Mouse (Mus musculus) MEL (cell line): ENCODE measurements at regions not wholly inside any gene's neighbourhood (a gene's known extent, or its start where the extent isn't known, plus 50 kb on each side); places are given as distances from the start of the nearest gene placed in this dataset.

Experiments used
- DNase-seq: peaks from one replicate; pipeline ENCODE4 v3.0.0; 2011; ENCODE audit warnings: low read depth, low spot score
- H3K27ac ChIP-seq: 2 replicates; pipeline ENCODE4 v1.5.1; 2012; ENCODE audit warnings: low read depth, mild to moderate bottlenecking, control low read depth, low read length, moderate library complexity; ENCODE audit not compliant: control insufficient read depth
- H3K27me3 ChIP-seq, 2 experiments: fragments of 150-350 bp in 1 of 2; sonication (generic) in 1 of 2; 2 replicates each; pipeline ENCODE4 v1.6.1; 2012; ENCODE audit warnings: low read length in 2 of 2, mild to moderate bottlenecking in 2 of 2, improper control_type of control experiment in 1 of 2, moderate library complexity in 1 of 2; ENCODE audit not compliant: insufficient read depth in 2 of 2, control insufficient read depth in 1 of 2
- H3K36me3 ChIP-seq, 2 experiments: 2 replicates each; pipeline ENCODE4 v1.6.1; 2012 to 2014; ENCODE audit warnings: low read length in 2 of 2, improper control_type of control experiment in 1 of 2, inconsistent platforms in 1 of 2, mild to moderate bottlenecking in 1 of 2; ENCODE audit not compliant: insufficient read depth in 2 of 2, control insufficient read depth in 1 of 2
- H3K4me1 ChIP-seq, 2 experiments: fragments of 150-350 bp in 1 of 2; sonication (generic) in 1 of 2; 2 replicates each; pipeline ENCODE4 v1.6.1; 2012; ENCODE audit warnings: low read length in 2 of 2, improper control_type of control experiment in 1 of 2, mild to moderate bottlenecking in 1 of 2; ENCODE audit not compliant: insufficient read depth in 2 of 2, control insufficient read depth in 1 of 2
- H3K4me3 ChIP-seq, 2 experiments: fragments of 150-350 bp in 1 of 2; sonication (generic) in 1 of 2; 2 replicates each; pipeline ENCODE4 v1.5.1; 2012; ENCODE audit warnings: low read depth in 2 of 2, low read length in 2 of 2, mild to moderate bottlenecking in 2 of 2, moderate library complexity in 2 of 2, control low read depth in 1 of 2, improper control_type of control experiment in 1 of 2; ENCODE audit not compliant: control insufficient read depth in 1 of 2, insufficient read depth in 1 of 2
- H3K79me2 ChIP-seq: 2 replicates; pipeline ENCODE4 v1.6.1; 2012; ENCODE audit warnings: mild to moderate bottlenecking, low read length, moderate library complexity; ENCODE audit not compliant: control insufficient read depth, poor library complexity, insufficient read depth
- H3K9ac ChIP-seq: 2 replicates; pipeline ENCODE4 v1.6.1; 2012; ENCODE audit warnings: low read depth, mild to moderate bottlenecking, control low read depth, low read length, moderate library complexity; ENCODE audit not compliant: control insufficient read depth, poor library complexity, severe bottlenecking
- H3K9me3 ChIP-seq: fragments of 150-350 bp; sonication (generic); replicated peaks from 2 replicates; pipeline ENCODE4 v1.6.1; 2012; ENCODE audit warnings: mild to moderate bottlenecking, low read length, improper control_type of control experiment, moderate library complexity; ENCODE audit not compliant: insufficient read depth
- BHLHE40 ChIP-seq: IDR thresholded peaks from 2 replicates; pipeline ENCODE4 v1.6.1; 2012; ENCODE audit warnings: low read depth, mild to moderate bottlenecking, inconsistent platforms, low read length, improper control_type of control experiment, borderline replicate concordance
- CHD2 ChIP-seq: IDR thresholded peaks from 2 replicates; pipeline ENCODE4 v1.6.1; 2011; ENCODE audit warnings: low read length, improper control_type of control experiment
- CTCF ChIP-seq, 3 experiments: IDR thresholded peaks in 2 of 3; conservative IDR thresholded peaks in 1 of 3; 2 replicates each; pipeline ENCODE4 v1.5.1; 2011 to 2012; ENCODE audit warnings: low read length in 3 of 3, low read depth in 2 of 3, mild to moderate bottlenecking in 2 of 3, improper control_type of control experiment in 1 of 3, inconsistent platforms in 1 of 3, mixed read lengths in 1 of 3, moderate library complexity in 1 of 3; ENCODE audit not compliant: control insufficient read depth in 1 of 3, insufficient read depth in 1 of 3, poor library complexity in 1 of 3, severe bottlenecking in 1 of 3
- E2F4 ChIP-seq: IDR thresholded peaks from 2 replicates; pipeline ENCODE4 v1.6.1; 2011; ENCODE audit warnings: low read depth, low read length, improper control_type of control experiment, borderline replicate concordance
- ETS1 ChIP-seq: IDR thresholded peaks from 2 replicates; pipeline ENCODE4 v1.6.1; 2012; ENCODE audit warnings: low read depth, mild to moderate bottlenecking, inconsistent platforms, low read length, improper control_type of control experiment, moderate library complexity
- GABPA ChIP-seq: IDR thresholded peaks from 2 replicates; pipeline ENCODE4 v1.6.1; 2012; ENCODE audit warnings: low read depth, mild to moderate bottlenecking, inconsistent platforms, low read length, improper control_type of control experiment, moderate library complexity
- GATA1 ChIP-seq: IDR thresholded peaks from 2 replicates; pipeline ENCODE4 v1.6.1; 2011; ENCODE audit warnings: low read depth, low read length, improper control_type of control experiment
- HCFC1 ChIP-seq: IDR thresholded peaks from 2 replicates; pipeline ENCODE4 v1.6.1; 2012; ENCODE audit warnings: low read depth, mild to moderate bottlenecking, inconsistent platforms, low read length, improper control_type of control experiment, moderate library complexity
- JUND ChIP-seq: IDR thresholded peaks from 2 replicates; pipeline ENCODE4 v1.6.1; 2011; ENCODE audit warnings: low read depth, mild to moderate bottlenecking, improper control_type of control experiment, low read length
- KAT2A ChIP-seq: conservative IDR thresholded peaks from 2 replicates; pipeline ENCODE4 v1.6.1; 2012; ENCODE audit warnings: low read depth, low read length, improper control_type of control experiment, inconsistent platforms
- MAFK ChIP-seq: IDR thresholded peaks from 2 replicates; pipeline ENCODE4 v1.6.1; 2011; ENCODE audit warnings: low read depth, mild to moderate bottlenecking, low read length, improper control_type of control experiment, borderline replicate concordance
- MEF2A ChIP-seq: IDR thresholded peaks from 2 replicates; pipeline ENCODE4 v1.6.1; 2014; ENCODE audit warnings: low read depth, mild to moderate bottlenecking, inconsistent platforms, low read length, improper control_type of control experiment; ENCODE audit not compliant: poor library complexity, insufficient replicate concordance, severe bottlenecking; ENCODE audit errors: extremely low read depth
- MXI1 ChIP-seq: IDR thresholded peaks from 2 replicates; pipeline ENCODE4 v1.6.1; 2011; ENCODE audit warnings: mild to moderate bottlenecking, low read depth, low read length, improper control_type of control experiment
- MYC ChIP-seq: IDR thresholded peaks from 2 replicates; pipeline ENCODE4 v1.6.1; 2011; ENCODE audit warnings: low read depth, mild to moderate bottlenecking, low read length, improper control_type of control experiment, moderate library complexity
- NELFE ChIP-seq: IDR thresholded peaks from 2 replicates; pipeline ENCODE4 v1.6.1; 2011; ENCODE audit warnings: low read depth, low read length, improper control_type of control experiment
- POLR2A ChIP-seq, 2 experiments: IDR thresholded peaks; 2 replicates each; pipeline ENCODE4 v1.6.1; 2011 to 2012; ENCODE audit warnings: low read length in 2 of 2, mild to moderate bottlenecking in 2 of 2, control low read depth in 1 of 2, improper control_type of control experiment in 1 of 2, low read depth in 1 of 2, moderate library complexity in 1 of 2; ENCODE audit not compliant: control insufficient read depth in 1 of 2, insufficient read depth in 1 of 2, poor library complexity in 1 of 2
- POLR2AphosphoS2 ChIP-seq: IDR thresholded peaks from 2 replicates; pipeline ENCODE4 v1.6.1; 2011; ENCODE audit warnings: low read length, improper control_type of control experiment
- POLR2AphosphoS5 ChIP-seq: IDR thresholded peaks from 2 replicates; pipeline ENCODE4 v1.6.1; 2012; ENCODE audit warnings: low read depth, borderline replicate concordance, mild to moderate bottlenecking, inconsistent platforms, low read length, moderate library complexity, mixed read lengths
- RAD21 ChIP-seq: IDR thresholded peaks from 2 replicates; pipeline ENCODE4 v1.6.1; 2011; ENCODE audit warnings: mild to moderate bottlenecking, low read depth, low read length, improper control_type of control experiment
- SIN3A ChIP-seq: IDR thresholded peaks from 2 replicates; pipeline ENCODE4 v1.6.1; 2012; ENCODE audit warnings: low read length, improper control_type of control experiment, inconsistent platforms
- TAL1 ChIP-seq: IDR thresholded peaks from 2 replicates; pipeline ENCODE4 v1.6.1; 2012; ENCODE audit warnings: mild to moderate bottlenecking, inconsistent platforms, low read length, moderate library complexity, mixed read lengths
- ZC3H11A ChIP-seq: IDR thresholded peaks from 2 replicates; pipeline ENCODE4 v1.6.1; 2012; ENCODE audit warnings: low read depth, mild to moderate bottlenecking, inconsistent platforms, low read length, improper control_type of control experiment
- ZMIZ1 ChIP-seq: IDR thresholded peaks from 2 replicates; pipeline ENCODE4 v1.6.1; 2012; ENCODE audit warnings: low read depth, mild to moderate bottlenecking, inconsistent platforms, low read length, improper control_type of control experiment, moderate library complexity
- ZNF384 ChIP-seq: IDR thresholded peaks from 2 replicates; pipeline ENCODE4 v1.6.1; 2012; ENCODE audit warnings: low read depth, mild to moderate bottlenecking, inconsistent platforms, low read length, improper control_type of control experiment

DNA sequence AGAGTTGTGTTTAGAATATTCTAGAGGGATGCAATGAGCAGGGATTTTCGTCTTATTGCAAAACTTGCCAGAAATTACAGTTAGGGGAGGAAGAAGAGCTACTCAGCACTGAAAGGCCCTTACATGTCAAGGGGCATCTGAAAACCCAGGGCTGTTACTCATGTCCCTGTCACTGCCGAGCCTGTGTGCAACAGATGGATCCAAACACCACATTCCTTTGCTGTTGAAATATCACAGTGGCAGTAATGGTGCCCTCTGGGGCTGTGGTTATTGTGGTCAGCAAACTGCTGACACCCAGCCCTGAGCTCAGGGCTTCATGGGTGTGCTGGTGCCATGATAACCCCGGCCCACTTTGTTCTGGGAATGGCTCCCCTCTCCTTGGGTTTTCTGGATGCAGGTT is 114.3 kb upstream of the Ercc6l2 start:
- no peaks in the 10 kb centered on the region for H3K36me3 ChIP-seq
- no peak overlapping the region for H3K27ac ChIP-seq
- no peaks in the 10 kb centered on the region for H3K9me3 ChIP-seq
- no peaks in the 10 kb centered on the region for H3K79me2 ChIP-seq
- TF ChIP-seq TAL1 (no peak), POLR2A (IDR thresholded peaks at IDR 0.05; ENCODE audit: control insufficient read depth in 1 of 2, insufficient read depth in 1 of 2, low read depth in 1 of 2, low read length in 2 of 2, poor library complexity in 1 of 2) (no peak), MXI1 (no peak), E2F4 (no peak), ZNF384 (no peak), MEF2A (no peak), ZMIZ1 (no peak)
- H3K4me3 ChIP-seq = no peak overlapping the region
- DNase-seq = no peak
- no peak overlapping the region for H3K9ac ChIP-seq
- peaks cover 0 to 5% of the 10 kb centered on the region in 2 experiments; a peak in 3 of 4 replicates for H3K27me3 ChIP-seq
- H3K4me1 ChIP-seq = no peaks in the 10 kb centered on the region

DNA sequence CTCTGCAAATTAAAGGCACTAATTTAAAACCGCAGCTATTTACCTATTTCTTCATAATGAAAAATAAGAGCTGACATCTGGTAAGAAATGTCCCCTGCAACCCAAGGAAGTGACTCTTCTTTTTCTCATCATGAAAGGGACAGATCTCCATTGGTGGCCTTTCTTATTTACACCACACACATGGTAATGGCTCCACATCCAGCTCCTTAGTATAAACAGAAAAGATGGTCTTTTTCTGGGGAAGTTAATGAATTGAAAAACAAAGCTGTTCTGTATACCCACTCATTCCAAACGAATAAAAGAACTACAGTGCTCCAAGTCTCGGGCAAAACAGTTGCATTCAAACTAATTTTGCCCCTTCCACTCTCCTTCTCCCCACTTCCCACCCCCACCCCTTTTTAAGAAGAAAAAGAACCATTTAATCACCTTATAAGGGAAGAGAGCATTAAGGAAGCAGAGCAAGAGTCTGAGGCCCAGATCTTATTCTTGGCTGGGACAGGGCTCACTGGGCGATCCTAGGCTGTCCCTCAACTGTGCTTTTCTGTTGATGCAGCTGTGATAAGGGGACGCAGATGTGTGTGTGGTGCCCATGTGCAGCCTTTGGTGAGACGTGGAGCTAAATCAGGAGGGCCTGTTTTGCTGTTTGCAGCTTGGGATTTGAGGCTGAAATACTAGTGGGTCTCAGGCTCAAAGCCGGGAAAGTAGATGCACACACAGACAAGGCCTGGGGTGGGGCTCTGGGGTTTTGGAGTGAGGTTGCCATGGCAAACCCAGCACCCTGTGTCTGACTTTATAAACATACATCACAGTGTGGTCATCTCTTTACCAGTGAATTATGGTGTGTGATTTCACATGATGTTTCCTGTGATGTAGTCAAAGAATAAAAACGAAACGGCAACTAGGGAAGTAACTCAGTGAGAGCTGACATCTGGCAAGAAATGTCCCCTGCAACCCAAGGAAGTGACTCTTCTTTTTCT is 113.6 kb upstream of the Ercc6l2 start:
- TF ChIP-seq KAT2A = no peak
- TF ChIP-seq NELFE = no peak
- TF ChIP-seq GABPA = no peak
- no peak for TF ChIP-seq JUND
- TF ChIP-seq CHD2 = no peak
- no peak for TF ChIP-seq CTCF (IDR thresholded peaks at IDR 0.05 in 2 of 3, conservative IDR thresholded peaks at IDR 0.05 in 1 of 3; ENCODE audit: control insufficient read depth in 1 of 3, insufficient read depth in 1 of 3, low read depth in 2 of 3, low read length in 3 of 3, poor library complexity in 1 of 3, severe bottlenecking in 1 of 3)
- TF ChIP-seq MEF2A = no peak
- TF ChIP-seq ZC3H11A = no peak
- TF ChIP-seq MAFK = no peak
- no peak for TF ChIP-seq POLR2AphosphoS2
- TF ChIP-seq GATA1 = no peak
- TF ChIP-seq POLR2AphosphoS5 = no peak
- no peak for TF ChIP-seq ETS1
- no peak for TF ChIP-seq SIN3A
- TF ChIP-seq MYC = no peak
- no peak for TF ChIP-seq RAD21
- no peak for TF ChIP-seq BHLHE40
- no peak for TF ChIP-seq HCFC1
- H3K27ac ChIP-seq = no peak overlapping the region
- DNase-seq = no peak
- peaks cover 2 to 5% of the 10 kb centered on the region in 2 experiments; a peak in 3 of 4 replicates for H3K27me3 ChIP-seq
- H3K9me3 ChIP-seq = no peaks in the 10 kb centered on the region
- no peak overlapping the region for H3K4me3 ChIP-seq
- no peak overlapping the region for H3K9ac ChIP-seq
- H3K36me3 ChIP-seq = no peaks in the 10 kb centered on the region
- no peaks in the 10 kb centered on the region for H3K79me2 ChIP-seq
- no peaks in the 10 kb centered on the region for H3K4me1 ChIP-seq
